9 mouse cellular contexts compared by ENCODE assay signal in the genomic region with DNA sequence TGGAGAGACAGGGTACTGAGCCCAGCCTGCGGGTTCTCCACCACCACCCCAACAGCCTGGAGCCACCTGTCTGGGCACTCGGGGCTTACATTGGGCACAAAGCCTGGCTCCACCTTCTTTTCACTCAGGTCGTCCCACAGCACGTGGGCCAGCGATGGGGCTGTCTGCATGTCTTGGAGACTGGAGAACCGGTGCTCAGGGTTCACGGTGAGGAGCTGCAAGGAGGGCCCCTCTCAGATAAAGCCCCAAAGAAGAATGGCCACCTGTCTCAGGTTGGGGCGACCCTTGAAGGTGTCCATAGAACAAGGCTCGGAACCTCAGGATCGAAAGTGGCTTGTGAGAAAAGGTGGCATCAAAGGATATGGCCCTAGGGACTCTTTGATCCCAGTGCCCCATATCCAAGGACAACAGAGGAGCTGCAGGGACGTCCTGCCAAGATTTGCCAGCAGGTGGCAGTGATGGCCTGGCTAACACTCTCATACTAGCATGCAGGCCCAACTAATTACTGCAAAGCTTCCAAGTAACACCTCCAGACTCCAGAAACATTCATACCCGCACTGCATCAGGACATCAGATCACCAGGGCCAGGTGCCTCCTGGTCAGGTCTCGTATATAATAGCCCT. TPM values are rescaled to one million over a fixed set of nuclear protein-coding genes. Genes with fewer than 3 reads are reported as not detected.
DNase-seq lines count a peak whose midpoint lies in the region; ATAC-seq lines count a peak whose summit lies in the region.
"Had no signal": no experiment of that assay in that cellular context is flagged by ENCODE, and none has a peak within 500 bp of the region (broad histone marks: within the 10 kb centered on the region; RNA-seq: fewer than 3 reads in every experiment).

No protein-coding gene starts in this region.

- H3K9me3 ChIP-seq in hindbrain, embryonic 12.5 days (replicated peaks), result no peaks in the 10 kb centered on the region
- H3K9me3 ChIP-seq: lung, embryonic 15.5 days had no signal

- no peak overlapping the region for H3K27ac ChIP-seq in hindbrain, embryonic 12.5 days
- H3K27ac ChIP-seq: lung, embryonic 15.5 days had no signal

- no peak overlapping the region for H3K4me3 ChIP-seq in hindbrain, embryonic 12.5 days
- H3K4me3 ChIP-seq: lung, embryonic 15.5 days had no signal

- H3K36me3 ChIP-seq in hindbrain, embryonic 12.5 days, result no peaks in the 10 kb centered on the region
- H3K36me3 ChIP-seq: lung, embryonic 15.5 days had no signal

- 44% methylated on average over 13 of the region's 13 CpGs for WGBS in hindbrain, embryonic 12.5 days

- H3K9ac ChIP-seq in hindbrain, embryonic 12.5 days, result no peak overlapping the region
- H3K9ac ChIP-seq: lung, embryonic 15.5 days had no signal

- no peaks in the 10 kb centered on the region for H3K27me3 ChIP-seq in hindbrain, embryonic 12.5 days
- H3K27me3 ChIP-seq: lung, embryonic 15.5 days had no signal

- peak; percentile 49 for DNase-seq in R1 (ENCODE audit: low read depth, low spot score)
- peak; percentile 90 for DNase-seq in cerebellum, adult 9-10 months
- DNase-seq in frontal cortex, adult 2 months (ENCODE audit: extremely low spot score in 1 of 2, low spot score in 1 of 2), result peak; percentile 74 to 96
- DNase-seq in layer of hippocampus, adult 9-10 months (ENCODE audit: low spot score), result peak; percentile 84
- DNase-seq in lung, postnatal 36 days, result peak; percentile 88
- peak; percentile 84 for DNase-seq in right cerebral cortex, adult 18-20 months
- DNase-seq in urinary bladder, postnatal 10 days (ENCODE audit: low spot score), result peak; percentile 54

- no peak overlapping the region for H3K4me2 ChIP-seq in hindbrain, embryonic 12.5 days (replicated peaks)
- H3K4me2 ChIP-seq: lung, embryonic 15.5 days had no signal

- ATAC-seq in hindbrain, embryonic 12.5 days (ENCODE audit: low FRiP score), result peak; percentile 64

- no peaks in the 10 kb centered on the region for H3K4me1 ChIP-seq in hindbrain, embryonic 12.5 days
- H3K4me1 ChIP-seq: lung, embryonic 15.5 days had no signal

RNA-seq across cellular contexts. Expression of gene Dpysl4, which starts 33.5 kb away (rescaled TPM):
- polyA plus RNA-seq in frontal cortex, adult 2 months (2012; rRNA removed), result 60.6 and 64.0 TPM in 2 replicates
- polyA plus RNA-seq in hindbrain, embryonic 12.5 days (2016; fragmentation: Nextera tagmentation; extraction: Ambion mirVana), result 269 TPM in 2 replicates
